In the genomic region with DNA sequence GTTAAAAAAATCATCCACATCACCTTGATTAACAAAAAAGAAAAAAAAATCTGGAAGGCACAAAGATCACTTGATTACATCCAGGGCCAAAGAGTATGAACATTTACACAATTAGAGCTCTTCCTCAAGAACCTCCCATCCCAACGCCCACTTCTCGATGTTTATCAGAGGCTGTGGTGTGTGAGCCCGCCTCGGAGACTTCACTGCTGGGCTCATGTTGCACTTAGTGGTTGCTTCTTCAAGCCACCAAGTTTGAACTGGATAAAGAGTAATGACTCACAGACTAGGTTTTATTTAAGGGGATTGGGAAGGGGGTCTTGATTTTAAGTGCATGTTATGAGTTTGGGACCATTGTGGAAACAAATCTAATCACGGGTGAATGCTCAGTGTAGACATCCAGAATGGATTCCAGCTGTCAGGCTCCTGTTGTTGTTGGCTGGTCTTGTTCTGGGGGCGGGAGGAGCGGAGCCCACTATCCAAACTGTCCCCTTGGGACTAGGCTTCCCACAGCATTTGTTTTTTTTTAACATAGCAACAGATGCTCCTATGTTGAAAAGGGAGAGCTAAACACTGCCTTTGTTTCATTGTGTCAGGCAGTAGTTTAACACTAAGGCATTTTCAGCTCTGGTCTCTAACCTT, we compare ENCODE assay signal across 8 mouse cellular contexts.
DNase-seq lines count a peak whose midpoint lies in the region; ATAC-seq and TF ChIP-seq lines count a peak whose summit lies in the region.

No protein-coding gene starts in this region.

- H3K36me3 ChIP-seq in kidney, adult 2 months (ENCODE audit: control insufficient read depth, insufficient read depth, low read length), result no peaks in the 10 kb centered on the region
- no peaks in the 10 kb centered on the region for H3K36me3 ChIP-seq in neural tube, embryonic 15.5 days

- H3K9ac ChIP-seq in neural tube, embryonic 15.5 days (replicated peaks), result no peak overlapping the region

- no peak for TF ChIP-seq POLR2A in kidney, adult 2 months (IDR thresholded peaks at IDR 0.05; ENCODE audit: low read depth, low read length)

- ATAC-seq in neural tube, embryonic 15.5 days (ENCODE audit: low FRiP score), result no peak

- H3K4me1 ChIP-seq in kidney, adult 2 months (ENCODE audit: control insufficient read depth, insufficient read depth, low read length), result no peaks in the 10 kb centered on the region
- peaks cover 29% of the 10 kb centered on the region for H3K4me1 ChIP-seq in neural tube, embryonic 15.5 days

- WGBS in kidney, adult 2 months, result 40% methylated on average over 7 of the region's 7 CpGs
- WGBS in neural tube, embryonic 15.5 days, result 59% methylated on average over 7 of the region's 7 CpGs

- H3K4me3 ChIP-seq in kidney, adult 2 months (ENCODE audit: insufficient read depth, low read depth, low read length), result no peak overlapping the region
- H3K4me3 ChIP-seq in neural tube, embryonic 15.5 days (replicated peaks), result no peak overlapping the region

- peak; percentile 4 for DNase-seq in kidney, adult 11 months
- DNase-seq in kidney, adult 18-20 months, result no peak
- DNase-seq in heart, adult 9 months (ENCODE audit: low spot score in 2 of 2), result peak; percentile 68 to 74
- peak; percentile 43 for DNase-seq in kidney, adult 2 months
- no peak for DNase-seq in cerebellum, postnatal 36 days
- DNase-seq in right cerebral cortex, postnatal 36 days (ENCODE audit: low spot score in 2 of 2), result no peak
- DNase-seq in thymus, postnatal 14 days, result no peak

- no peak overlapping the region for H3K27ac ChIP-seq in kidney, adult 2 months (ENCODE audit: insufficient read depth, low read depth, low read length)
- H3K27ac ChIP-seq in neural tube, embryonic 15.5 days (replicated peaks), result peak overlapping the region; percentile 54

- no peak for TF ChIP-seq CTCF in kidney, adult 2 months (conservative IDR thresholded peaks at IDR 0.05; ENCODE audit: insufficient read depth, insufficient read length, low read depth, low read length)

- H3K27me3 ChIP-seq in kidney, adult 2 months (replicated peaks; ENCODE audit: control insufficient read depth, insufficient read depth, low read length), result no peaks in the 10 kb centered on the region
- H3K27me3 ChIP-seq in neural tube, embryonic 15.5 days (replicated peaks), result no peaks in the 10 kb centered on the region

- no peak overlapping the region for H3K4me2 ChIP-seq in neural tube, embryonic 15.5 days

- H3K9me3 ChIP-seq in neural tube, embryonic 15.5 days (replicated peaks), result no peaks in the 10 kb centered on the region

Comparison
In these comparisons a context has a peak if more than half of its experiments do, and no peak if none do; other contexts are left out.
1. DNase-seq: peak in kidney, adult 11 months (single experiment), heart, adult 9 months (2 of 2) and kidney, adult 2 months (single experiment); none in kidney, adult 18-20 months (single experiment), cerebellum, postnatal 36 days (0 of 2), right cerebral cortex, postnatal 36 days (0 of 2) and thymus, postnatal 14 days (single experiment).